Mouse (Mus musculus) hindbrain, postnatal 0 days (tissue): Measurements from ENCODE around the gene Ago1. TPM values are rescaled to one million over a fixed set of nuclear protein-coding genes. Genes with fewer than 3 reads are reported as not detected.

Source experiments
- ATAC-seq: fragments of 200-750 bp; cut with Nextera tagmentation; 2 replicates; pipeline ENCODE4 v1.8.0; 2017; ENCODE audit warnings: mild to moderate bottlenecking, moderate TSS enrichment, moderate library complexity
- DNase-seq: peaks from one replicate; pipeline ENCODE4 v3.0.0-alpha.2; 2015; ENCODE audit warnings: low spot score
- H3K27ac ChIP-seq: fragments of 300-500 bp; sonication (generic); 2 replicates; pipeline ENCODE4 v1.5.1; 2014; ENCODE audit warnings: mild to moderate bottlenecking
- H3K27me3 ChIP-seq: fragments of 300-500 bp; sonication (generic); 2 replicates; pipeline ENCODE4 v1.6.1; 2014; ENCODE audit warnings: low read length, mixed read lengths; ENCODE audit not compliant: insufficient read depth
- H3K36me3 ChIP-seq: fragments of 300-500 bp; sonication (generic); 2 replicates; pipeline ENCODE4 v1.6.1; 2014; ENCODE audit warnings: low read length, mixed read lengths; ENCODE audit not compliant: insufficient read depth
- H3K4me1 ChIP-seq: fragments of 300-500 bp; sonication (generic); 2 replicates; pipeline ENCODE4 v1.6.1; 2014; ENCODE audit warnings: antibody characterized with exemption, low read length, mixed read lengths; ENCODE audit not compliant: insufficient read depth
- H3K4me2 ChIP-seq: fragments of 300-500 bp; sonication (generic); 2 replicates; pipeline ENCODE4 v1.6.1; 2014; ENCODE audit warnings: low read depth, mild to moderate bottlenecking, low read length, moderate library complexity, mixed read lengths
- H3K4me3 ChIP-seq: fragments of 300-500 bp; sonication (generic); 2 replicates; pipeline ENCODE4 v1.5.1; 2014; ENCODE audit warnings: low read length
- H3K9ac ChIP-seq: fragments of 300-500 bp; sonication (generic); replicated peaks from 2 replicates; pipeline ENCODE4 v1.6.1; 2014; ENCODE audit warnings: mild to moderate bottlenecking, low read length, moderate library complexity, mixed read lengths
- H3K9me3 ChIP-seq: fragments of 300-500 bp; sonication (generic); 2 replicates; pipeline ENCODE4 v1.6.1; 2016; ENCODE audit warnings: low read length, mixed read lengths
- CTCF ChIP-seq: IDR thresholded peaks from 2 replicates; pipeline ENCODE4 v1.5.1; 2016; ENCODE audit warnings: antibody characterized with exemption, control low read depth, low read depth
- WGBS: fragments of 180-500 bp; shearing (Covaris S2); extraction: QIAGEN DNeasy Blood & Tissue Kit; methylation state at CpG from one replicate; pipeline ENCODE4 v1.1.7; 2014; 5-methylcytosine and 5-hydroxymethylcytosine counted together
- polyA plus RNA-seq: library from polyadenylated mRNA; unstranded; fragments of >200 nt; fragmentation: Nextera tagmentation; extraction: Ambion mirVana; gene quantifications from 2 replicates; pipeline ENCODE4 v1.2.1, GENCODE M21; 2015
- total RNA-seq: library from RNA; depleted of rRNA; stranded (reverse); fragments of >200 nt; gene quantifications from 2 replicates; pipeline ENCODE4 v1.2.3, GENCODE M21; 2014

The Ago1 gene
- total and polyA plus RNA-seq, 2 experiments from 2014 or later = 6.5 to 42.2 TPM

DNA sequence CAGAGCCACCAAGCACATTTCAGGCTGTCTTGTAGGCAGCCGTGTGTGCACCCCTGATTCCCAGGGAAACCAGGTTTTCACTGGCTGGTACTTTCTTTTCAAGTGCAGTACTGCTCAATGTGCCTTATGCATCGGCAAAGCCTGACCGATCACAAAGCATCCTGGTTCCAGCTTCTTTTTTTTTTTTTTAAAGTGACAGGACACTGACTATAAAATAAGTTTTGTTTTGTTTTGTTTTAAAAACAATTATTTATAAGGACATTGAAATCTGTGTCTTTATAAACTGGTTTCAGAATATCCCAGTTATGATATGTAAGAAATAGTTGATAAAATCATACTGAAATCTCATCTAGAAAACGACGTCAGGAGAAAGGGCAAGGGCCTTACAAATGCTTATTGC lies 23.6 kb upstream of the Ago1 start:
- no peaks in the 10 kb centered on the region for H3K4me1 ChIP-seq
- DNase-seq = no peak
- no peak for ATAC-seq
- H3K9me3 ChIP-seq = no peaks in the 10 kb centered on the region
- no peak overlapping the region for H3K4me3 ChIP-seq
- H3K27me3 ChIP-seq = no peaks in the 10 kb centered on the region
- WGBS = 46% methylated on average over 5 of the region's 5 CpGs
- no peak overlapping the region for H3K9ac ChIP-seq
- no peak overlapping the region for H3K4me2 ChIP-seq
- peaks cover 11% of the 10 kb centered on the region; the same call in 1 of the 2 replicates for H3K36me3 ChIP-seq
- TF ChIP-seq CTCF = no peak
- no peak overlapping the region for H3K27ac ChIP-seq

DNA sequence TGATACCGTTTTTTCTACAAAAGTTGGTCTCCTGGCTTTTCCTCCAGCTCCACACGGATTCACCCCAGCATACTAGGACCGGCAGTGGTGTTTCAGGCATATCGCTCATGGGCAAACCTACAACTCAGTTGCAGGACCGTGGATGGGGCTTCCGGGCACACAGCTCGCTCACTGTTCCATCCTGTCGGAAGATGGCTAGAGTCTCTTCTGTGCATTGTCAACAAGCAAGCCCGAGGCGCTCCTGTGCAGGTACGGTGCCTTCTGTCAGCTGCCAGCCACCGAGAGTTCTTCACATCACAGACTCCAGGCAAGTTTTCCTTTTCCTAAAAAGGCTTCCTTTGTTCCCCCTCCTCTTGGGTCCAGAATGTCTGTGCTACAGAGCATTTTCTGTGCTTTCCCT lies 22.3 kb upstream of the Ago1 start:
- no peaks in the 10 kb centered on the region for H3K9me3 ChIP-seq
- no peak overlapping the region for H3K4me2 ChIP-seq
- 80% methylated on average over 12 of the region's 12 CpGs for WGBS
- DNase-seq (no peak), ATAC-seq (no peak)
- no peak overlapping the region for H3K4me3 ChIP-seq
- TF ChIP-seq CTCF = no peak
- H3K4me1 ChIP-seq = no peaks in the 10 kb centered on the region
- H3K9ac ChIP-seq = no peak overlapping the region
- no peaks in the 10 kb centered on the region for H3K27me3 ChIP-seq
- no peak overlapping the region for H3K27ac ChIP-seq
- H3K36me3 ChIP-seq = peaks cover 11% of the 10 kb centered on the region; the same call in 1 of the 2 replicates

DNA sequence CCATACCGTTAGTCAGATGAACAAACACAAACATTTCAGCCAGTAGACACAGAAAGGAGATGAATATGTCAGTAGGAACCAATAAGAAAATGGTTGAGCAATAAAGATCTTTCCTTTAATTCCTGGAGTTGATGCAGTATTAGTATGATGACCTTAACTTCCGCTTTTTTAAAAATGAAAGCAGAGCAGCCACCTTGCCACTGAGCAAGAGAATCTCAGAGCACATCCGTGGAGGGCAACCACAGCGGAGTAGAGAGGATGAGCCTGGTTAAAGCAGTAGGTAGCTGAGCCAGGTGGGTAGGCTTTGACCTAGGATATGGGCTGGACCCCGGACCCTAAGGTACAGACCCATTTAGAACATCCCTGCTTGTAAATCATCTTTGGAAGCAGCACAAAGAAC lies 21.4 kb upstream of the Ago1 start:
- Histone ChIP-seq H3K27ac (no peak overlapping the region), H3K27me3 (no peaks in the 10 kb centered on the region), H3K4me1 (no peaks in the 10 kb centered on the region), H3K36me3 (peaks cover 11% of the 10 kb centered on the region; the same call in 1 of the 2 replicates), H3K4me3 (no peak overlapping the region), H3K4me2 (no peak overlapping the region), H3K9me3 (no peaks in the 10 kb centered on the region), H3K9ac (no peak overlapping the region)
- ATAC-seq = no peak
- DNase-seq = no peak
- no peak for TF ChIP-seq CTCF
- WGBS = 89% methylated on average over 5 of the region's 5 CpGs

GRCm38 (mm10) chr4:126486217-126486616 lies 17.8 kb upstream of the Ago1 start:
- DNase-seq = no peak
- H3K4me2 ChIP-seq = no peak overlapping the region
- H3K9ac ChIP-seq = no peak overlapping the region
- no peaks in the 10 kb centered on the region for H3K27me3 ChIP-seq
- no peak for ATAC-seq
- H3K27ac ChIP-seq = no peak overlapping the region
- no peak overlapping the region for H3K4me3 ChIP-seq
- TF ChIP-seq CTCF = no peak
- H3K9me3 ChIP-seq = no peaks in the 10 kb centered on the region
- peaks cover 6% of the 10 kb centered on the region; the same call in 1 of the 2 replicates for H3K36me3 ChIP-seq
- WGBS = 77% methylated on average over 1 of the region's 1 CpGs
- no peaks in the 10 kb centered on the region for H3K4me1 ChIP-seq

- H3K9me3 ChIP-seq = no peaks in the 10 kb centered on the region
- no peak overlapping the region for H3K9ac ChIP-seq
- ATAC-seq = no peak
- no peak overlapping the region for H3K27ac ChIP-seq
- 91% methylated on average over 2 of the region's 2 CpGs for WGBS
- no peak overlapping the region for H3K4me2 ChIP-seq
- H3K4me1 ChIP-seq = no peaks in the 10 kb centered on the region
- no peaks in the 10 kb centered on the region for H3K36me3 ChIP-seq
- H3K4me3 ChIP-seq = no peak overlapping the region
- no peak for TF ChIP-seq CTCF
- H3K27me3 ChIP-seq = no peaks in the 10 kb centered on the region
- DNase-seq = no peak
Observed at GRCm38 (mm10) chr4:126485065-126485464, 16.7 kb upstream of the Ago1 start.

DNA sequence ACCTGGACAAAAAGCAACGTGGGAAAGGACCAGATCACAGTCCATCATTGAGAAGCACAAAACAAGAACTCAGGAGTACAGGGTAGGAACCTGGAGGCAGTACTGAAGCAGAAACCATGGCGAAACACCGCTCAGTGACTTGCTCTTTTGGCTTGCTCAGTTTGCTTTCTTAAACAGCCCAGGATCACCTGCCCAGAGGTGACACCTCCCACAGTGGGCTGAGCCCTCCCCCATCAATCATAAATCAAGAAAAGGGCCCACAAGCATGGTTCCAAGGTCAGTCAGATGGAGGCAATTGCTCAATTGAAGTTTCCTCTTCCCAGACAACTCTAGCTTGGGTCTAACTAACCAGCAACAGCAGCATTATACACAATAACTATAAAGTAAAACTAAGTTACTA lies 15.5 kb upstream of the Ago1 start:
- DNase-seq = no peak
- Histone ChIP-seq H3K27ac (no peak overlapping the region), H3K4me2 (no peak overlapping the region), H3K4me3 (no peak overlapping the region), H3K9ac (no peak overlapping the region), H3K36me3 (no peaks in the 10 kb centered on the region), H3K4me1 (no peaks in the 10 kb centered on the region), H3K27me3 (no peaks in the 10 kb centered on the region), H3K9me3 (no peaks in the 10 kb centered on the region)
- TF ChIP-seq CTCF = no peak
- 76% methylated on average over 3 of the region's 3 CpGs for WGBS
- ATAC-seq = no peak

- WGBS = 77% methylated on average over 12 of the region's 12 CpGs
- Histone ChIP-seq H3K36me3 (no peaks in the 10 kb centered on the region), H3K27me3 (no peaks in the 10 kb centered on the region), H3K9ac (no peak overlapping the region), H3K4me2 (no peak overlapping the region), H3K9me3 (no peaks in the 10 kb centered on the region), H3K4me3 (no peak overlapping the region), H3K27ac (no peak overlapping the region), H3K4me1 (no peaks in the 10 kb centered on the region)
- DNase-seq (no peak), ATAC-seq (no peak)
- no peak for TF ChIP-seq CTCF
Observed at GRCm38 (mm10) chr4:126482951-126483350, 14.6 kb upstream of the Ago1 start.
